Mouse (Mus musculus) olfactory bulb, adult 2 months (tissue): ENCODE measurements around the gene Exoc4. TPM values are rescaled to one million over a fixed set of nuclear protein-coding genes. Genes with fewer than 3 reads are reported as not detected.

Experiments
- H3K27ac ChIP-seq: fragments of 200-500 bp; 2 replicates; pipeline ENCODE4 v1.5.1; 2012; ENCODE audit warnings: low read depth, low read length; ENCODE audit not compliant: insufficient read depth
- H3K4me1 ChIP-seq: fragments of 200-500 bp; 2 replicates; pipeline ENCODE4 v1.6.1; 2012; ENCODE audit warnings: low read length; ENCODE audit not compliant: control insufficient read depth, insufficient read depth
- H3K4me3 ChIP-seq: fragments of 200-500 bp; 2 replicates; pipeline ENCODE4 v1.5.1; 2012; ENCODE audit warnings: mild to moderate bottlenecking, low read depth, low read length, moderate library complexity; ENCODE audit not compliant: insufficient read depth
- CTCF ChIP-seq: fragments of 200-500 bp; IDR thresholded peaks from 2 replicates; pipeline ENCODE4 v1.5.1; 2012; ENCODE audit warnings: low read depth, mild to moderate bottlenecking, low read length, moderate library complexity; ENCODE audit not compliant: insufficient read depth
- POLR2A ChIP-seq: fragments of 200-500 bp; IDR thresholded peaks from 2 replicates; pipeline ENCODE4 v1.6.1; 2012; ENCODE audit warnings: mild to moderate bottlenecking, low read depth, low read length, moderate library complexity; ENCODE audit not compliant: insufficient read depth
- WGBS: fragments of 180-500 bp; shearing (Covaris S2); methylation state at CpG from one replicate; pipeline ENCODE4 v1.1.7; 2018; 5-methylcytosine and 5-hydroxymethylcytosine counted together
- polyA plus RNA-seq: library from polyadenylated mRNA; stranded (reverse); fragments of >200 nt; gene quantifications from 2 replicates; pipeline ENCODE4 v1.2.4, GENCODE M21; 2012; ENCODE audit warnings: low replicate concordance; ENCODE audit not compliant: missing spikeins, insufficient read depth, insufficient read length

Exoc4 gene
- polyA plus RNA-seq, 1 experiment = not detected

DNA sequence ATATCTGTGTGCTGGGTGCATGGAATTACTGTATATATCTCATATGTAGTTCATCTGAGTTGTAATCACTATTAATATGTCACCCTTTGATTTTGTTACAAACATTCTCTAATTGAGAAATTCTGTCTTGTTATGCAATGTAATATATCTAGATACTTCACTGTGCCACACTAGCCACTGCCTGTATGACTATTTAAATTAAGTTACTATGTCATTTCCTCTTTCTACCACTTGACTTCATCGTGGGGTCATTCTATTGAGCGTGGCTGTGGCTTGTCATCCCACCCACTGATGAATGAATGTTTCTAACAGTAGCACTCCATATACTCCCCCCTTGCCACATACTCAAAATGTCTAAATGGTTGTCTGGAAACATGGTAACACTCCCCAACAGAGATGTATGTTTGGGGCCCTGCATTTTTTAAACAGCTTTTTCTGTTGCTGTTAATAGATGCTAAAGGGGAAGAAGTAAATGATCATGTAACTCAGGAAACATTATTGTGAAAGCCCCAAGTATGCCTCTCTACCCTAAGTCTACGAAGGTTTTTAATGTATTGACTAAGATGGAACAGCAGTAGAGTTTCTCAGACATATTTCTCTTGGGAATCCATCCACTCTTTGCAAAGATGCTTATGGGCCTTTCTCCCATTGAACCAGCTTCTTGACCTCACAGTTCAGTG is 618.2 kb downstream of the Exoc4 start:
- 93% methylated on average over 3 of the region's 3 CpGs for WGBS
- H3K27ac ChIP-seq = no peak overlapping the region
- TF ChIP-seq CTCF (no peak), POLR2A (no peak)
- H3K4me1 ChIP-seq = peaks cover 5% of the 10 kb centered on the region
- H3K4me3 ChIP-seq = no peak overlapping the region

- peaks cover 2% of the 10 kb centered on the region; the same call in 1 of the 2 replicates for H3K4me1 ChIP-seq
- no peak overlapping the region for H3K4me3 ChIP-seq
- 55% methylated on average over 3 of the region's 3 CpGs for WGBS
- no peak overlapping the region for H3K27ac ChIP-seq
- TF ChIP-seq POLR2A (no peak), CTCF (no peak)
These were observed 620.4 kb downstream of the Exoc4 start for GRCm38 (mm10) chr6:33869251-33869650.

DNA sequence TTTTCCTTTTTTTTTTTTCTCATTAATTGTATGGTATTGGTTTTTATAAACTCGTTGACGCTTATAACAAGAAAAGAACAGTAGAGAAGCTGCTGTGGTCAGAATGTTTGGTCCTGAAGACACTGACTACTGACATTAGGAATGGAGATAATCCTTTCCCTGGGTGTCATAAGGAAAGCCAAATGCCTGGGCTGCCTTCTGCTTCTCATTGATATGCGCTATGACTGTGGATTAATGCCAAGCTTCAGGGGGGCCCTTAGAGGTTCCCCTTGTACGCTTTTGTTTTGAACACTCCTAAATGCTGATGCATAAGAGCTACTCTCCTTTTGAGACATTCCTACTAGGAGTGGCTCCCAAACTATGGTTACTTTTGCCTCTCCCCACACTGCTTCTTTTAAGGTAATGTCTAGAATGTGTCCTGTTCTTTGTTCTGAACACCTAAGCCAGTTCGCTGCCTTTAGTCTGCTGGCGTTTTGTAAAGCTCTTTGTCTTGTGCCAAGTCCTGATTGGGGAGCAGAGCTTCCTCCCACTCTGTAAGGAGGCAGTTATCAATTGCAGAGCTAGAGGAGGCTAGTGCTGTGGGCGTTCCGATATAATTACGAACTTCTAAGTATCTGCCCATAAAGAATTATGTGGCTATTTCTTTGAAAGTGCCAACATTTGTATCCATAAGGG is 621.7 kb downstream of the Exoc4 start:
- H3K27ac ChIP-seq = no peak overlapping the region
- H3K4me1 ChIP-seq = peaks cover 4% of the 10 kb centered on the region; the same call in 1 of the 2 replicates

DNA sequence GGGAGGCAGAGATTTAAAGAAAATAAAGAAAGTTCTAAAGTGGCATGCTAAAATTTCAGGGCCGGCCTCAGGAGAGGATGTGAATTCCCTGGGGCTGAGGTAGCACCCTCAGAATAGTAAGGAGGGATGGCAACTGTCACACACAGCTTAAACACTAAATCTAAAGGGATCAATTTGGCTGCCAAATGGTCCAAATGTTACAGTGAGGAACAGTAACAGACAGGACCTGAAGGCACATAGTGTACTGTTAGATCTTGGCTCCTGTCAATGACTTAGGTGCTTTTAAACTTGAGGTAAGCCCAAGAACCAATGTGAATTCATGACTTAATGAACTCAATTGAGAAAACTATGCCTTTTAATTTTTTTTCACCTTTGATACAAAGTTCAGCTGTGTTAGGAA is 622.4 kb downstream of the Exoc4 start:
- Histone ChIP-seq H3K4me3 (no peak overlapping the region), H3K4me1 (peaks cover 4% of the 10 kb centered on the region; the same call in 1 of the 2 replicates), H3K27ac (no peak overlapping the region)
- WGBS = 86% methylated on average over 1 of the region's 1 CpGs
- TF ChIP-seq POLR2A (no peak), CTCF (no peak)

More for the DNA sequence above, 621.7 kb downstream of the Exoc4 start:
- TF ChIP-seq CTCF = no peak
- TF ChIP-seq POLR2A = no peak
- no peak overlapping the region for H3K4me3 ChIP-seq
- WGBS = 41% methylated on average over 9 of the region's 9 CpGs

DNA sequence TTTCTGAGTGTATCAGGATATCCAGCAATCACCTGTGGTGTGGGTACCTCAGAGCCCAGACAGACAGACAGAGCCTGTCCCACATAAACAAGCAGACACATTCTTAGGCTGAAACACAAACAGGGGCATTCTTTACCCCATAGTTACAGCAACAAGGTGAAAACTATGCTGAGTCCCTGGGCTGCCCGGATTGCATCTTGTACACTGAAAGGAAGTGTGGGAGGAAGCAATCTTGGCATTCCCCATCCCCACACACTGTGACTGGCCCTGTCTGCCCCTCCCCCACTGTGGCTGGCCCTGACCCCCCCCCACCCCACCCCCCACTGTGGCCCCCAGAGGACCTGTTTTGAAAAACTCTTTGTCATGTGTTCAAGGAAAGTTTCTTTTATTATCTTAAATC is 623.3 kb downstream of the Exoc4 start:
- Histone ChIP-seq H3K4me3 (no peak overlapping the region), H3K4me1 (peaks cover 4% of the 10 kb centered on the region; the same call in 1 of the 2 replicates), H3K27ac (no peak overlapping the region)
- no peak for TF ChIP-seq CTCF
- no peak for TF ChIP-seq POLR2A
- WGBS = 31% methylated on average over 1 of the region's 1 CpGs

- no peak overlapping the region for H3K27ac ChIP-seq
- TF ChIP-seq CTCF (no peak), POLR2A (no peak)
- no peak overlapping the region for H3K4me3 ChIP-seq
- peaks cover 4% of the 10 kb centered on the region; the same call in 1 of the 2 replicates for H3K4me1 ChIP-seq
- 94% methylated on average over 5 of the region's 5 CpGs for WGBS
These were observed 624.1 kb downstream of the Exoc4 start for GRCm38 (mm10) chr6:33873000-33873399.

DNA sequence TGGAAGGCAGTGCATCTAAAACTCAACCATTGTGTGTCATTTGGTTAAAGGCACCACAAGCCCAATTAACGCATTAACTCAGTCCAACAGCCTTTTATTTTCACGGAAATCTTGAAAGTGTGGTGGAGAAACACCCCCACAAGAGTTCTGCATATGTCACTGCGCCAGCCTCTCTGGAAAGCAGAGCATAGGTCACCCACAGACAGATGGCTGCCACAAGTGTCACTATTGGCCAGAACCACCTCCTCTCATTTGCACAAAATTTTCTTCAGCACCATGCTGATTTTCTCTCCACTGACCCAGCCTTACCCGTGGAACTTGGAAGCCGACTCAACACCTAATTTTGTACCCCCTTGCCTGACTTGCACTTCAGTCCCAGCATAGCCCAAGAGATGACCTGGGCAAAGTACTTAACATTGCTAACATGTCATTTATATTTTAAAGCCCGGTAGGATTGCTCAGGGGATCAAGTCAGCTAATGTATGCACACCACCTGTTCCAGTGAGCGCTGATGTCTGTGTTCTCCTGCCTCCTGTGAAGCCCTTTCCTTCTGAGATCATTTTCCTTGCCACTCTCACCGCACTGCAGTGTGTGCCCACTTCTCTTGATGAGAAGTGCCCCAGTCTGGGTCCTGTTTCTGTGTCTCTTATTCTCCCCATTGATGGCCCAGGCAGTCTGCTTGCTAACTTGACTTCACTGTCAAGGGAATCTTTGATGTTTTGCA is 625.6 kb downstream of the Exoc4 start:
- no peak overlapping the region for H3K27ac ChIP-seq
- TF ChIP-seq POLR2A (no peak), CTCF (no peak)
- no peak overlapping the region for H3K4me3 ChIP-seq
- H3K4me1 ChIP-seq = 0 out of 2 replicates have a peak, but pooled peaks cover 2% of the 10 kb centered on the region
- 72% methylated on average over 8 of the region's 8 CpGs for WGBS

DNA sequence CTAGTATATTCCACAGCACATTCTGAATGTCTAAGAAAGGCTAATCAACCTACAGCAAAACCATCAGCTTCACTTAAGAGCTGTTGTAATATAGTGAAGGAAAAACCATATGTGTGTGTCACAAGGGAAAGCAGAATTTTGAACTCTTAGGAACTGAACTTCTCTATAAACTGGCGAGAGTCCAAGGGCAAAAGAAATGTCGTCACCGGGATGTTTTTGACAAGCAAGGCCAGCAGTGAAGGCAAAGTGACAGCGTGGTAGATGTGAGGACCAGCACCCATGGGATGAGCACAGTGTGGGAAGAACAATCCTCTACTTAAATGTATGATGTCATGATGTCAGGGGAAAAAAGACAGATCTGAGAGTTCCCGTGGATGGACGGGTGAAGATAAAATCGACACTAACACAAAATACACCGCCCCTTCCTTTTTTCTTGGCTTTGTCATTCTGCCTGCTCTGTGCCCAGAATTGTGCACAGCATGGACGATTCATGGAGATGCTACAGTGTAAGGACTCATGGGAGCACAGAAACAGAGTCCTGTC is 635.3 kb downstream of the Exoc4 start:
- H3K27ac ChIP-seq = no peak overlapping the region
- WGBS = 87% methylated on average over 9 of the region's 9 CpGs
- TF ChIP-seq POLR2A (no peak), CTCF (no peak)
- H3K4me1 ChIP-seq = no peaks in the 10 kb centered on the region
- no peak overlapping the region for H3K4me3 ChIP-seq

- WGBS = 65% methylated on average over 2 of the region's 2 CpGs
- H3K27ac ChIP-seq = no peak overlapping the region
- no peak overlapping the region for H3K4me3 ChIP-seq
- no peaks in the 10 kb centered on the region for H3K4me1 ChIP-seq
- TF ChIP-seq CTCF = no peak
- TF ChIP-seq POLR2A = no peak
These were observed 638.1 kb downstream of the Exoc4 start for GRCm38 (mm10) chr6:33886941-33887340.

- 84% methylated on average over 1 of the region's 1 CpGs for WGBS
- Histone ChIP-seq H3K4me1 (no peaks in the 10 kb centered on the region), H3K4me3 (no peak overlapping the region), H3K27ac (no peak overlapping the region)
- TF ChIP-seq POLR2A (no peak), CTCF (no peak)
These were observed 642.0 kb downstream of the Exoc4 start for GRCm38 (mm10) chr6:33890926-33891325.
